Mouse (Mus musculus) MEL (cell line): ENCODE results near the gene Fbxw7.

Experiments
- BHLHE40 ChIP-seq: IDR thresholded peaks from 2 replicates; pipeline ENCODE4 v1.6.1; 2012; ENCODE audit warnings: low read depth, mild to moderate bottlenecking, inconsistent platforms, low read length, improper control_type of control experiment, borderline replicate concordance
- CTCF ChIP-seq, 3 experiments: IDR thresholded peaks in 2 of 3; conservative IDR thresholded peaks in 1 of 3; 2 replicates each; pipeline ENCODE4 v1.5.1; 2011 to 2012; ENCODE audit warnings: low read length in 3 of 3, low read depth in 2 of 3, mild to moderate bottlenecking in 2 of 3, improper control_type of control experiment in 1 of 3, inconsistent platforms in 1 of 3, mixed read lengths in 1 of 3, moderate library complexity in 1 of 3; ENCODE audit not compliant: control insufficient read depth in 1 of 3, insufficient read depth in 1 of 3, poor library complexity in 1 of 3, severe bottlenecking in 1 of 3
- EP300 ChIP-seq, 2 experiments: IDR thresholded peaks; 2 replicates each; pipeline ENCODE4 v1.6.1; 2011; ENCODE audit warnings: improper control_type of control experiment in 2 of 2, low read length in 2 of 2, low read depth in 1 of 2, mild to moderate bottlenecking in 1 of 2
- ETS1 ChIP-seq: IDR thresholded peaks from 2 replicates; pipeline ENCODE4 v1.6.1; 2012; ENCODE audit warnings: low read depth, mild to moderate bottlenecking, inconsistent platforms, low read length, improper control_type of control experiment, moderate library complexity
- GABPA ChIP-seq: IDR thresholded peaks from 2 replicates; pipeline ENCODE4 v1.6.1; 2012; ENCODE audit warnings: low read depth, mild to moderate bottlenecking, inconsistent platforms, low read length, improper control_type of control experiment, moderate library complexity
- POLR2A ChIP-seq, 2 experiments: IDR thresholded peaks; 2 replicates each; pipeline ENCODE4 v1.6.1; 2011 to 2012; ENCODE audit warnings: low read length in 2 of 2, mild to moderate bottlenecking in 2 of 2, control low read depth in 1 of 2, improper control_type of control experiment in 1 of 2, low read depth in 1 of 2, moderate library complexity in 1 of 2; ENCODE audit not compliant: control insufficient read depth in 1 of 2, insufficient read depth in 1 of 2, poor library complexity in 1 of 2
- UBTF ChIP-seq: IDR thresholded peaks from 2 replicates; pipeline ENCODE4 v1.6.1; 2012; ENCODE audit warnings: low read depth, mild to moderate bottlenecking, inconsistent platforms, low read length, improper control_type of control experiment, moderate library complexity, borderline replicate concordance; ENCODE audit not compliant: insufficient read depth
- USF1 ChIP-seq: IDR thresholded peaks from 2 replicates; pipeline ENCODE4 v1.6.1; 2014; ENCODE audit warnings: low read depth, mild to moderate bottlenecking, inconsistent platforms, low read length, improper control_type of control experiment, moderate library complexity

GRCm38 (mm10) chr3:84926140-84926539, 111.1 kb downstream of the Fbxw7 start:
- TF ChIP-seq ETS1 (no peak), GABPA (no peak), CTCF (IDR thresholded peaks at IDR 0.05 in 2 of 3, conservative IDR thresholded peaks at IDR 0.05 in 1 of 3; ENCODE audit: control insufficient read depth in 1 of 3, insufficient read depth in 1 of 3, low read depth in 2 of 3, low read length in 3 of 3, poor library complexity in 1 of 3, severe bottlenecking in 1 of 3) (no peak), USF1 (no peak), UBTF (no peak), EP300 (IDR thresholded peaks at IDR 0.05; ENCODE audit: low read depth in 1 of 2, low read length in 2 of 2) (no peak), POLR2A (IDR thresholded peaks at IDR 0.05; ENCODE audit: control insufficient read depth in 1 of 2, insufficient read depth in 1 of 2, low read depth in 1 of 2, low read length in 2 of 2, poor library complexity in 1 of 2) (no peak), BHLHE40 (no peak)
